Mouse (Mus musculus): ENCODE measurements around the gene Prkcg. TPM values are rescaled to one million over a fixed set of nuclear protein-coding genes. Genes with fewer than 3 reads are reported as not detected.

Gene Prkcg
- polyA plus RNA-seq, 1 experiment: 148 TPM

GRCm38 (mm10) chr7:3306400-3306799 lies 17.4 kb downstream of the Prkcg start:
- H3K4me3 ChIP-seq (ENCODE audit: insufficient read depth, low read length): no peak overlapping the region
- TF ChIP-seq CTCF (IDR thresholded peaks at IDR 0.05; ENCODE audit: extremely low read depth, insufficient read depth, low read length): no peak
- TF ChIP-seq POLR2A (IDR thresholded peaks at IDR 0.05; ENCODE audit: extremely low read depth, insufficient read depth, low read length): no peak

GRCm38 (mm10) chr7:3308646-3309045 lies 19.7 kb downstream of the Prkcg start:
- no peak overlapping the region for H3K27ac ChIP-seq (ENCODE audit: insufficient read depth, low read length)
- no peaks in the 10 kb centered on the region for H3K4me1 ChIP-seq (ENCODE audit: control insufficient read depth, insufficient read depth, low read length)
- no peak for TF ChIP-seq POLR2A (IDR thresholded peaks at IDR 0.05; ENCODE audit: extremely low read depth, insufficient read depth, low read length)
- no peak for TF ChIP-seq CTCF (IDR thresholded peaks at IDR 0.05; ENCODE audit: extremely low read depth, insufficient read depth, low read length)
- H3K4me3 ChIP-seq (ENCODE audit: insufficient read depth, low read length): no peak overlapping the region

More at GRCm38 (mm10) chr7:3306400-3306799, 17.4 kb downstream of the Prkcg start:
- no peak overlapping the region for H3K27ac ChIP-seq (ENCODE audit: insufficient read depth, low read length)
- no peaks in the 10 kb centered on the region for H3K4me1 ChIP-seq (ENCODE audit: control insufficient read depth, insufficient read depth, low read length)

DNA sequence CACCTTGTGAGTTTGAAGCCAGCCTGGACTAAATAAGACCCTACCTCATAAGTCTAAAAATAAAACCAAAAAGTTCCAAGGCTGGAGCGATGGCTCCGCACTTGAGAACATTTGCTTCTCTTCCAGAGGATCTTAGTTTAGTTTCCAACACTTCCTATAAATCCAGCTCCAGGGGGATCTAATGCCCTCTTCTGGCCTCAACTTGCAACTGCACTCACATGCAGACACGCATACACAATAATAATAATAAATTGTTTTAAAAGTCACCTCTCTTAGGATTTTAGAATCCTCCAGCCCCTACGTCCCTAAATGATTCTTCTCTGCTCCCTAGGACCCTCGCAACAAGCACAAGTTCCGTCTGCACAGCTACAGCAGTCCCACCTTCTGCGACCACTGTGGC lies 21.3 kb downstream of the Prkcg start:
- TF ChIP-seq CTCF (IDR thresholded peaks at IDR 0.05; ENCODE audit: extremely low read depth, insufficient read depth, low read length) (no peak), POLR2A (IDR thresholded peaks at IDR 0.05; ENCODE audit: extremely low read depth, insufficient read depth, low read length) (no peak)
- no peak overlapping the region for H3K4me3 ChIP-seq (ENCODE audit: insufficient read depth, low read length)
- no peak overlapping the region for H3K27ac ChIP-seq (ENCODE audit: insufficient read depth, low read length)
- no peaks in the 10 kb centered on the region for H3K4me1 ChIP-seq (ENCODE audit: control insufficient read depth, insufficient read depth, low read length)

GRCm38 (mm10) chr7:3313571-3313970 lies 24.6 kb downstream of the Prkcg start:
- Histone ChIP-seq H3K4me1 (ENCODE audit: control insufficient read depth, insufficient read depth, low read length) (no peaks in the 10 kb centered on the region), H3K4me3 (ENCODE audit: insufficient read depth, low read length) (no peak overlapping the region), H3K27ac (ENCODE audit: insufficient read depth, low read length) (no peak overlapping the region)
- TF ChIP-seq POLR2A (IDR thresholded peaks at IDR 0.05; ENCODE audit: extremely low read depth, insufficient read depth, low read length) (no peak), CTCF (IDR thresholded peaks at IDR 0.05; ENCODE audit: extremely low read depth, insufficient read depth, low read length) (no peak)

- TF ChIP-seq POLR2A (IDR thresholded peaks at IDR 0.05; ENCODE audit: extremely low read depth, insufficient read depth, low read length) (no peak), CTCF (IDR thresholded peaks at IDR 0.05; ENCODE audit: extremely low read depth, insufficient read depth, low read length) (no peak)
- no peak overlapping the region for H3K27ac ChIP-seq (ENCODE audit: insufficient read depth, low read length)
- no peak overlapping the region for H3K4me3 ChIP-seq (ENCODE audit: insufficient read depth, low read length)
- H3K4me1 ChIP-seq (ENCODE audit: control insufficient read depth, insufficient read depth, low read length): no peaks in the 10 kb centered on the region
Measured at GRCm38 (mm10) chr7:3314121-3314520, 25.1 kb downstream of the Prkcg start.

DNA sequence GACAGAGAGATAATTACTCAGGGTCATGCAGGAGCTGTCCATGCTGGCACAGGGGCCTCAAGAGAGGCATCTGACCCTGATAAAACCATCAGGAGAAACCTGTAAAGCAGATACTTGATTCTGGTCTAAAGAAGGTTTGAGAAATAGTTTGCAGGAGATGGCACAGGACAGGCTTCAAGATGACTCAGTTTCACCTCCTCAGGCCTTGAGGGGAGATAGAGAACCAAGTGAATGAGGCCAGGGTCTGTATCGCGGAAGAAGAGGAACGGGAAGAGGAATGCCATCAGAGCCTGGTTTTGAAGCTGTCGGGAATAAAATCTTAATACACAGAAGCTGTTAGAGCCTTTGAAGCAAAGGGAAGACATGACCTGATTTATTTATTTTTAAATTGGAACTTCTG lies 28.7 kb downstream of the Prkcg start:
- no peak overlapping the region for H3K27ac ChIP-seq (ENCODE audit: insufficient read depth, low read length)
- H3K4me3 ChIP-seq (ENCODE audit: insufficient read depth, low read length): no peak overlapping the region
- TF ChIP-seq POLR2A (IDR thresholded peaks at IDR 0.05; ENCODE audit: extremely low read depth, insufficient read depth, low read length): no peak
- TF ChIP-seq CTCF (IDR thresholded peaks at IDR 0.05; ENCODE audit: extremely low read depth, insufficient read depth, low read length): no peak
- no peaks in the 10 kb centered on the region for H3K4me1 ChIP-seq (ENCODE audit: control insufficient read depth, insufficient read depth, low read length)

- no peak overlapping the region for H3K27ac ChIP-seq (ENCODE audit: insufficient read depth, low read length)
- H3K4me3 ChIP-seq (ENCODE audit: insufficient read depth, low read length): no peak overlapping the region
Measured at GRCm38 (mm10) chr7:3320856-3321255, 31.9 kb downstream of the Prkcg start.

DNA sequence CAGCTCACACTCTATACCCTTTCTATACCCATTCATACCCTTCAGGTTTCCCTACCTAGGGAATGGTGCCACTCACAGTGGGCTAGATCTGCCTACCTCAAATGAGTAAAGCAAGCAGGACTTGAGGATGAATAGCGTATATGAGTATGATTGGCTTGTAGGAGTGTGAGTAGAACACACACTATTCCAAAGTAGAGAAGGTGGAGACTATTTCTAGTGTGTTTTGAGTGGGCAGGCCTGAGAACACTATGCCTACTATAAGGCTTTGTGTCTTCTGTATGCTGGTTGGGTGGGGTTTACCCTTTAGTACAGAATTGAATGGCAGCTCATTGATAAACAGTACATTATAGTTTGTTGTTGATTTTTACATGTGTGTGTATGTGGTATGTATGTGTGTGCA lies 34.8 kb downstream of the Prkcg start:
- no peak overlapping the region for H3K27ac ChIP-seq (ENCODE audit: insufficient read depth, low read length)
- TF ChIP-seq CTCF (IDR thresholded peaks at IDR 0.05; ENCODE audit: extremely low read depth, insufficient read depth, low read length) (no peak), POLR2A (IDR thresholded peaks at IDR 0.05; ENCODE audit: extremely low read depth, insufficient read depth, low read length) (no peak)
- H3K4me1 ChIP-seq (ENCODE audit: control insufficient read depth, insufficient read depth, low read length): no peaks in the 10 kb centered on the region; the same call in 1 of the 2 replicates
- H3K4me3 ChIP-seq (ENCODE audit: insufficient read depth, low read length): no peak overlapping the region

More at GRCm38 (mm10) chr7:3320856-3321255, 31.9 kb downstream of the Prkcg start:
- TF ChIP-seq CTCF (IDR thresholded peaks at IDR 0.05; ENCODE audit: extremely low read depth, insufficient read depth, low read length) (no peak), POLR2A (IDR thresholded peaks at IDR 0.05; ENCODE audit: extremely low read depth, insufficient read depth, low read length) (no peak)
- H3K4me1 ChIP-seq (ENCODE audit: control insufficient read depth, insufficient read depth, low read length): no peaks in the 10 kb centered on the region; the same call in 1 of the 2 replicates

DNA sequence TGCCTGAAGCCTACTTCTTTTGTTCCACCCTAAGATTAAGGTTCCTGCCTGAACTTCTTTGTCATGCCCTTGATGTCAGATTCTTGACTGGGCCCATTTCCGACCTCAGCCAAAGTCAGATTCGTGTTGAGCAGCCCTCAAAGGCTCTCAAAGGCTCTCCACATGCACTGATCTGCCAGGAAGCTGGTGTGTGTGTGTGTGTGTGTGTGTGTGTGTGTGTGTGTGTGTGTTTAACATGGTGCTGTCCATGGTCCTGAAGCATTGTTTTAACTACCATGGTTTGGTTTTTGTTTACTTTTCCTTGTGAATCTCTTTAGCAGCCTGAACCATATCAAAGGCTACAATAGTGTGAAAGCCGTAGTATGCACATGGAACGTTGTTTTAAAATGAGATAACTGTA lies 39.0 kb downstream of the Prkcg start:
- Histone ChIP-seq H3K27ac (ENCODE audit: insufficient read depth, low read length) (no peak overlapping the region), H3K4me3 (ENCODE audit: insufficient read depth, low read length) (no peak overlapping the region), H3K4me1 (ENCODE audit: control insufficient read depth, insufficient read depth, low read length) (no peaks in the 10 kb centered on the region; the same call in 1 of the 2 replicates)
- TF ChIP-seq CTCF (IDR thresholded peaks at IDR 0.05; ENCODE audit: extremely low read depth, insufficient read depth, low read length): no peak
- no peak for TF ChIP-seq POLR2A (IDR thresholded peaks at IDR 0.05; ENCODE audit: extremely low read depth, insufficient read depth, low read length)

GRCm38 (mm10) chr7:3329776-3330546 lies 41.0 kb downstream of the Prkcg start:
- Histone ChIP-seq H3K4me1 (ENCODE audit: control insufficient read depth, insufficient read depth, low read length) (no peaks in the 10 kb centered on the region), H3K27ac (ENCODE audit: insufficient read depth, low read length) (no peak overlapping the region), H3K4me3 (ENCODE audit: insufficient read depth, low read length) (no peak overlapping the region)
- TF ChIP-seq POLR2A (IDR thresholded peaks at IDR 0.05; ENCODE audit: extremely low read depth, insufficient read depth, low read length) (no peak), CTCF (IDR thresholded peaks at IDR 0.05; ENCODE audit: extremely low read depth, insufficient read depth, low read length) (peak; percentile 86)

All from cortical plate, adult 2 months (tissue).